Comparison of ENCODE assay signal across 9 mouse cellular contexts in genomic region chr11:16769709-16770303, GRCm38 (mm10). TPM values are rescaled to one million over a fixed set of nuclear protein-coding genes. Genes with fewer than 3 reads are reported as not detected.
DNase-seq lines count a peak whose midpoint lies in the region; ATAC-seq and TF ChIP-seq lines count a peak whose summit lies in the region.
"Had no signal": no experiment of that assay in that cellular context is flagged by ENCODE, and none has a peak within 500 bp of the region (broad histone marks: within the 10 kb centered on the region; RNA-seq: fewer than 3 reads in every experiment).

No protein-coding gene starts in this region.

- no peaks in the 10 kb centered on the region for H3K27me3 ChIP-seq in embryonic facial prominence, embryonic 11.5 days (ENCODE audit: control insufficient read depth, insufficient read depth, low read length)
- no peaks in the 10 kb centered on the region for H3K27me3 ChIP-seq in embryonic facial prominence, embryonic 10.5 days (replicated peaks; ENCODE audit: low read depth, poor library complexity, severe bottlenecking)
- no peaks in the 10 kb centered on the region for H3K27me3 ChIP-seq in thymus, adult 2 months (ENCODE audit: control insufficient read depth, insufficient read depth, low read length)
- no peaks in the 10 kb centered on the region for H3K27me3 ChIP-seq in limb, embryonic 14.5 days (ENCODE audit: control insufficient read depth, insufficient read depth, low read length)

- no peaks in the 10 kb centered on the region for H3K9me3 ChIP-seq in embryonic facial prominence, embryonic 11.5 days (replicated peaks; ENCODE audit: control insufficient read depth, low read length)
- H3K9me3 ChIP-seq in embryonic facial prominence, embryonic 10.5 days, result no peaks in the 10 kb centered on the region
- no peaks in the 10 kb centered on the region for H3K9me3 ChIP-seq in limb, embryonic 14.5 days (ENCODE audit: control insufficient read depth, low read length)

- TF ChIP-seq CTCF in thymus, adult 2 months (IDR thresholded peaks at IDR 0.05; ENCODE audit: borderline replicate concordance, control insufficient read depth, extremely low read depth, insufficient read depth, low read length, poor library complexity), result no peak

- H3K4me2 ChIP-seq in embryonic facial prominence, embryonic 11.5 days (ENCODE audit: low read depth, low read length), result no peak overlapping the region
- no peak overlapping the region for H3K4me2 ChIP-seq in limb, embryonic 14.5 days (replicated peaks; ENCODE audit: low read depth, low read length, severe bottlenecking)

- peak; percentile 79 for ATAC-seq in embryonic facial prominence, embryonic 11.5 days (replicated peaks; ENCODE audit: insufficient number of reproducible peaks, low FRiP score, low TSS enrichment, low read depth)
- no peak for ATAC-seq in limb, embryonic 14.5 days (ENCODE audit: low FRiP score, low read depth)
- ATAC-seq in monocyte, adult 5-6 weeks (replicated peaks; ENCODE audit: insufficient number of reproducible peaks, low FRiP score, low TSS enrichment, poor library complexity, severe bottlenecking), result no peak

- H3K4me1 ChIP-seq in embryonic facial prominence, embryonic 11.5 days (ENCODE audit: control insufficient read depth, insufficient read depth, low read length), result no peaks in the 10 kb centered on the region
- peaks cover 16% of the 10 kb centered on the region for H3K4me1 ChIP-seq in embryonic facial prominence, embryonic 10.5 days
- H3K4me1 ChIP-seq in thymus, adult 2 months (replicated peaks; ENCODE audit: control insufficient read depth, insufficient read depth, low read length), result peaks cover 8% of the 10 kb centered on the region
- H3K4me1 ChIP-seq in limb, embryonic 14.5 days (ENCODE audit: control insufficient read depth, insufficient read depth, low read length), result peaks cover 11% of the 10 kb centered on the region; the same call in 1 of the 2 replicates

- 69% methylated on average over 3 of the region's 3 CpGs for whole genome bisulfite sequencing in embryonic facial prominence, embryonic 11.5 days
- WGBS in embryonic facial prominence, embryonic 10.5 days, result 75% methylated on average over 3 of the region's 3 CpGs
- WGBS in thymus, adult 2 months, result 37% methylated on average over 3 of the region's 3 CpGs
- 46% methylated on average over 3 of the region's 3 CpGs for WGBS in limb, embryonic 14.5 days

- H3K36me3 ChIP-seq in embryonic facial prominence, embryonic 11.5 days (replicated peaks; ENCODE audit: control insufficient read depth, insufficient read depth, low read depth, low read length), result no peaks in the 10 kb centered on the region
- no peaks in the 10 kb centered on the region for H3K36me3 ChIP-seq in embryonic facial prominence, embryonic 10.5 days (replicated peaks)
- H3K36me3 ChIP-seq in thymus, adult 2 months (ENCODE audit: control insufficient read depth, insufficient read depth, low read length), result no peaks in the 10 kb centered on the region
- no peaks in the 10 kb centered on the region for H3K36me3 ChIP-seq in limb, embryonic 14.5 days (ENCODE audit: control insufficient read depth, insufficient read depth, low read length)

- no peak for DNase-seq in embryonic facial prominence, embryonic 11.5 days (ENCODE audit: low spot score)
- no peak for DNase-seq in embryonic facial prominence, embryonic 10.5 days (ENCODE audit: low spot score)
- no peak for DNase-seq in thymus, adult 2 months
- DNase-seq in thymus, postnatal 25 days, result no peak
- peak; percentile 37 for DNase-seq in limb, embryonic 14.5 days (ENCODE audit: low spot score)
- DNase-seq in yolk sac, embryonic 10.5 days (ENCODE audit: low spot score), result peak; percentile 56
- no peak for DNase-seq in urinary bladder, adult 18-20 months (ENCODE audit: low spot score in 2 of 2)

- TF ChIP-seq POLR2A in thymus, adult 2 months (IDR thresholded peaks at IDR 0.05; ENCODE audit: control insufficient read depth, extremely low read depth, insufficient read depth, low read length, poor library complexity), result no peak
- TF ChIP-seq POLR2A in limb, embryonic 14.5 days (IDR thresholded peaks at IDR 0.05; ENCODE audit: borderline replicate concordance, extremely low read depth, insufficient read depth, insufficient read length), result no peak

- H3K4me3 ChIP-seq in embryonic facial prominence, embryonic 11.5 days (ENCODE audit: low read depth, low read length), result no peak overlapping the region
- no peak overlapping the region for H3K4me3 ChIP-seq in embryonic facial prominence, embryonic 10.5 days
- H3K4me3 ChIP-seq in thymus, adult 2 months (ENCODE audit: control insufficient read depth, insufficient read depth, low read length), result no peak overlapping the region
- no peak overlapping the region for H3K4me3 ChIP-seq in limb, embryonic 14.5 days (replicated peaks; ENCODE audit: low read length)

- H3K9ac ChIP-seq in embryonic facial prominence, embryonic 11.5 days (replicated peaks; ENCODE audit: low read length), result no peak overlapping the region
- H3K9ac ChIP-seq in limb, embryonic 14.5 days (ENCODE audit: low read depth, low read length, severe bottlenecking), result no peak overlapping the region
- H3K9ac ChIP-seq: liver, embryonic 14.5 days had no signal

- no peak overlapping the region for H3K27ac ChIP-seq in embryonic facial prominence, embryonic 11.5 days (replicated peaks; ENCODE audit: low read depth, low read length)
- H3K27ac ChIP-seq in embryonic facial prominence, embryonic 10.5 days (replicated peaks), result no peak overlapping the region
- peak overlapping the region; percentile 46; the same call in 1 of the 2 replicates for H3K27ac ChIP-seq in thymus, adult 2 months (ENCODE audit: control insufficient read depth, insufficient read depth, low read length)
- H3K27ac ChIP-seq in limb, embryonic 14.5 days (replicated peaks; ENCODE audit: low read depth, low read length), result no peak overlapping the region
- H3K27ac ChIP-seq: liver, embryonic 14.5 days had no signal

RNA-seq across cellular contexts. Expression of gene Egfr, which starts 17.8 kb away (rescaled TPM):
- 6.4 and 8.8 TPM in 2 replicates for polyA plus RNA-seq in embryonic facial prominence, embryonic 11.5 days (2014; fragmentation: Nextera tagmentation; extraction: Ambion mirVana)
- polyA plus RNA-seq in embryonic facial prominence, embryonic 10.5 days (2016; fragmentation: Nextera tagmentation; extraction: Ambion mirVana), result 2.3 and 4.4 TPM in 2 replicates
- polyA plus RNA-seq in thymus, adult 2 months (2012; rRNA removed), result 15.6 and 17.4 TPM in 2 replicates
- 19.8 and 33.3 TPM in 2 replicates for polyA plus RNA-seq in limb, embryonic 14.5 days (2012; rRNA removed)
- polyA plus RNA-seq in limb, embryonic 14.5 days (2014; fragmentation: Nextera tagmentation; extraction: Ambion mirVana), result 32.2 and 35.8 TPM in 2 replicates
- 0.19 TPM in 1 of 3 replicates, not detected in the others for total RNA-seq in monocyte, adult 5-6 weeks (2017)

Comparison
In these comparisons a context has a peak if more than half of its experiments do, and no peak if none do; other contexts are left out.
1. DNase-seq: peak in limb, embryonic 14.5 days (single experiment) and yolk sac, embryonic 10.5 days (single experiment); none in embryonic facial prominence, embryonic 11.5 days (single experiment), embryonic facial prominence, embryonic 10.5 days (single experiment), thymus, adult 2 months (single experiment), thymus, postnatal 25 days (single experiment) and urinary bladder, adult 18-20 months (0 of 2).